ENCODE assay signal across 25 mouse cellular contexts in the genomic region with DNA sequence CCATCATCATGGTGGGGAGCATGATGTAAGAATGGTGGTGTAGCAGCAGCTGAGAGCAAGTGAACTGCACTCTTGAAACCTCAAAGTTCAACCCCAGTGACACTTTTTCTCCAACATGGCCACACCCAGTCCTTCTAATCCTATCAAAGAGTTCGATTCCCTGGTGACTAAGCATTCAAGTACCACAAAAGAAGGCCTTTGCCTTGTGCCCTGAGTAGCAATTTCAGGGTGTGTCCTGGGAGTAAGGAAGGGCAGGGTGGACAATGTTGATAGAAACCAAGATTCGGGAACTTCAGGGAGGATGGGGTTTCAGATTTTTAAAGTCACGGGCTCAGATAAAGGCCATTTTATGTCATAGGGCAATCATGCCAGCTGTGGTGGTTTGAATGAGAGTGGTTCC. TPM values are rescaled to one million over a fixed set of nuclear protein-coding genes. Genes with fewer than 3 reads are reported as not detected.
A peak's percentile ranks its signal among the peaks of the same experiment; 100 is the strongest.
DNase-seq lines count a peak whose midpoint lies in the region; ATAC-seq and TF ChIP-seq lines count a peak whose summit lies in the region.
"Had no signal": no experiment of that assay in that cellular context is flagged by ENCODE, and none has a peak within 500 bp of the region (broad histone marks: within the 10 kb centered on the region; RNA-seq: fewer than 3 reads in every experiment).

No protein-coding gene starts in this region.

- peaks cover 2 to 4% of the 10 kb centered on the region in 2 experiments; a peak in 3 of 4 replicates for H3K4me1 ChIP-seq in MEL (ENCODE audit: control insufficient read depth in 1 of 2, insufficient read depth in 2 of 2, low read length in 2 of 2)
- H3K4me1 ChIP-seq in forebrain, embryonic 15.5 days, result no peaks in the 10 kb centered on the region
- H3K4me1 ChIP-seq: forebrain, embryonic 10.5 days; forebrain, embryonic 13.5 days; hindbrain, embryonic 13.5 days had no signal

- no peak overlapping the region for H3K4me2 ChIP-seq in forebrain, embryonic 15.5 days (replicated peaks)
- H3K4me2 ChIP-seq: forebrain, embryonic 13.5 days; heart, embryonic 11.5 days; hindbrain, embryonic 13.5 days had no signal

- H3K79me2 ChIP-seq in MEL (ENCODE audit: control insufficient read depth, insufficient read depth, low read length, poor library complexity), result no peaks in the 10 kb centered on the region

- peaks cover 0 to 8% of the 10 kb centered on the region in 2 experiments; a peak in 3 of 4 replicates for H3K27me3 ChIP-seq in MEL (ENCODE audit: control insufficient read depth in 1 of 2, insufficient read depth in 2 of 2, low read length in 2 of 2)
- no peaks in the 10 kb centered on the region for H3K27me3 ChIP-seq in forebrain, embryonic 15.5 days
- H3K27me3 ChIP-seq: forebrain, embryonic 13.5 days; hindbrain, embryonic 13.5 days; Patski had no signal

- TF ChIP-seq POLR2A in MEL (IDR thresholded peaks at IDR 0.05; ENCODE audit: control insufficient read depth in 1 of 2, insufficient read depth in 1 of 2, low read depth in 1 of 2, low read length in 2 of 2, poor library complexity in 1 of 2), result no peak

- ATAC-seq in monocyte, adult 5-6 weeks (replicated peaks; ENCODE audit: insufficient number of reproducible peaks, low FRiP score, low TSS enrichment, poor library complexity, severe bottlenecking), result 0 out of 2 replicates have a peak, but pooled peaks have one; percentile 18
- no peak for ATAC-seq in forebrain, embryonic 15.5 days (replicated peaks)
- ATAC-seq: activated CD4-positive, CD25-positive, alpha-beta regulatory T cell, adult 4 months; CD4-positive, CD25-positive, alpha-beta regulatory T cell, adult 4 months; forebrain, embryonic 13.5 days; forebrain, postnatal 0 days; hindbrain, embryonic 16.5 days; intestine, embryonic 16.5 days; Patski had no signal

- H3K27ac ChIP-seq in MEL (ENCODE audit: control insufficient read depth, low read depth, low read length), result no peak overlapping the region
- H3K27ac ChIP-seq in forebrain, embryonic 15.5 days (replicated peaks), result no peak overlapping the region
- H3K27ac ChIP-seq: forebrain, embryonic 10.5 days; forebrain, embryonic 13.5 days; heart, adult 2 months; hindbrain, embryonic 13.5 days had no signal

- H3K9ac ChIP-seq in MEL (ENCODE audit: control insufficient read depth, low read depth, low read length, poor library complexity, severe bottlenecking), result no peak overlapping the region
- H3K9ac ChIP-seq in forebrain, embryonic 15.5 days (replicated peaks), result no peak overlapping the region
- H3K9ac ChIP-seq: forebrain, embryonic 13.5 days; forebrain, postnatal 0 days; hindbrain, embryonic 13.5 days had no signal

- H3K4me3 ChIP-seq in MEL (ENCODE audit: control insufficient read depth in 1 of 2, insufficient read depth in 1 of 2, low read depth in 2 of 2, low read length in 2 of 2), result no peak overlapping the region
- H3K4me3 ChIP-seq in forebrain, embryonic 15.5 days, result no peak overlapping the region
- H3K4me3 ChIP-seq: forebrain, embryonic 10.5 days; forebrain, embryonic 13.5 days; heart, adult 2 months; hindbrain, embryonic 13.5 days had no signal

- TF ChIP-seq RAD21 in MEL (IDR thresholded peaks at IDR 0.05; ENCODE audit: low read depth, low read length), result no peak

- TF ChIP-seq EP300 in MEL (IDR thresholded peaks at IDR 0.05; ENCODE audit: low read depth in 1 of 2, low read length in 2 of 2), result no peak

- no peaks in the 10 kb centered on the region for H3K36me3 ChIP-seq in MEL (ENCODE audit: control insufficient read depth in 1 of 2, insufficient read depth in 2 of 2, low read length in 2 of 2)
- no peaks in the 10 kb centered on the region for H3K36me3 ChIP-seq in forebrain, embryonic 15.5 days
- H3K36me3 ChIP-seq: forebrain, embryonic 10.5 days; hindbrain, embryonic 13.5 days had no signal

- TF ChIP-seq CTCF in MEL (IDR thresholded peaks at IDR 0.05 in 2 of 3, conservative IDR thresholded peaks at IDR 0.05 in 1 of 3; ENCODE audit: control insufficient read depth in 1 of 3, insufficient read depth in 1 of 3, low read depth in 2 of 3, low read length in 3 of 3, poor library complexity in 1 of 3, severe bottlenecking in 1 of 3), result no peak

- WGBS in forebrain, embryonic 15.5 days, result 71% methylated on average over 3 of the region's 3 CpGs

- no peaks in the 10 kb centered on the region for H3K9me3 ChIP-seq in MEL (replicated peaks; ENCODE audit: insufficient read depth, low read length)
- no peaks in the 10 kb centered on the region for H3K9me3 ChIP-seq in forebrain, embryonic 15.5 days
- H3K9me3 ChIP-seq: forebrain, embryonic 10.5 days; forebrain, embryonic 13.5 days; hindbrain, embryonic 13.5 days had no signal

- DNase-seq in 3134 (ENCODE audit: extremely low read depth, insufficient read length, low spot score) (peak; percentile 30), 3T3-L1 (ENCODE audit: low read depth, low spot score) (peak; percentile 52), MEL (ENCODE audit: low read depth, low spot score) (peak; percentile 23)
- DNase-seq in cerebellum, adult 9-10 months, result no peak
- DNase-seq in thymus, postnatal 0 days (ENCODE audit: low spot score), result no peak
- DNase-seq: adrenal gland, adult 8-10 months; adrenal gland, postnatal 25 days; cerebellum, adult 11-12 months; cerebellum, adult 8-10 months; cerebellum, postnatal 14 days; forebrain, postnatal 0 days; gastrocnemius, postnatal 25 days; heart, adult 2 months; kidney, adult 2 months had no signal

TF ChIP-seq in MEL, 35 proteins besides CTCF, POLR2A, EP300 and RAD21:
- TF ChIP-seq JUND (IDR thresholded peaks at IDR 0.05; ENCODE audit: low read depth, low read length) (no peak), ZC3H11A (IDR thresholded peaks at IDR 0.05; ENCODE audit: low read depth, low read length) (no peak), UBTF (IDR thresholded peaks at IDR 0.05; ENCODE audit: borderline replicate concordance, insufficient read depth, low read depth, low read length) (no peak), MEF2A (IDR thresholded peaks at IDR 0.05; ENCODE audit: extremely low read depth, insufficient replicate concordance, low read depth, low read length, poor library complexity, severe bottlenecking) (no peak), HCFC1 (IDR thresholded peaks at IDR 0.05; ENCODE audit: low read depth, low read length) (no peak), NRF1 (IDR thresholded peaks at IDR 0.05; ENCODE audit: insufficient read depth, low read depth, low read length, poor library complexity, severe bottlenecking) (no peak), ZMIZ1 (IDR thresholded peaks at IDR 0.05; ENCODE audit: low read depth, low read length) (no peak), NELFE (IDR thresholded peaks at IDR 0.05; ENCODE audit: low read depth, low read length) (no peak), TBP (IDR thresholded peaks at IDR 0.05; ENCODE audit: low read depth, low read length) (no peak), MYC (IDR thresholded peaks at IDR 0.05; ENCODE audit: low read depth, low read length) (no peak), POLR2AphosphoS2 (IDR thresholded peaks at IDR 0.05; ENCODE audit: low read length) (no peak), E2F4 (IDR thresholded peaks at IDR 0.05; ENCODE audit: borderline replicate concordance, low read depth, low read length) (no peak), ZKSCAN1 (IDR thresholded peaks at IDR 0.05; ENCODE audit: low read depth, low read length) (no peak), POLR2AphosphoS5 (IDR thresholded peaks at IDR 0.05; ENCODE audit: borderline replicate concordance, low read depth, low read length) (no peak), BHLHE40 (IDR thresholded peaks at IDR 0.05; ENCODE audit: borderline replicate concordance, low read depth, low read length) (no peak), GABPA (IDR thresholded peaks at IDR 0.05; ENCODE audit: low read depth, low read length) (no peak), ELF1 (IDR thresholded peaks at IDR 0.05; ENCODE audit: low read depth, low read length) (no peak), SIN3A (IDR thresholded peaks at IDR 0.05; ENCODE audit: low read length) (no peak), TAL1 (IDR thresholded peaks at IDR 0.05; ENCODE audit: low read length) (no peak)

RNA-seq across cellular contexts. Expression of a gene that starts 38.3 kb away (rescaled TPM):
- total RNA-seq in MEL (2012; rRNA removed), result 10.2 and 11.8 TPM in 2 replicates
- polyA plus RNA-seq in MEL (2012; ENCODE audit: insufficient read depth in 1 of 2, insufficient read length in 2 of 2, low read depth in 1 of 2, low replicate concordance in 2 of 2, missing spikeins in 1 of 2), result 10 to 100 TPM in 1 of 2 experiments, not detected in 1; 12.5 TPM
- total RNA-seq in monocyte, adult 5-6 weeks (2017), result 5.3 to 12.8 TPM (median 8.5 TPM) in 3 replicates
- 10.2 and 10.9 TPM in 2 replicates for polyA plus RNA-seq in forebrain, embryonic 15.5 days (2015; fragmentation: Nextera tagmentation; extraction: Ambion mirVana)
- 12.6 and 12.8 TPM in 2 replicates for polyA plus RNA-seq in thymus, postnatal 0 days (2015; fragmentation: Nextera tagmentation; extraction: Ambion mirVana)

RNA-seq across cellular contexts. Expression of a gene that starts 50.4 kb away (rescaled TPM):
- total RNA-seq in MEL (2012; rRNA removed), result 4.2 and 4.7 TPM in 2 replicates
- polyA plus RNA-seq in MEL (2012; ENCODE audit: insufficient read depth in 1 of 2, insufficient read length in 2 of 2, low read depth in 1 of 2, low replicate concordance in 2 of 2, missing spikeins in 1 of 2), result 1 to 10 TPM in 1 of 2 experiments, not detected in 1; 6.9 TPM
- total RNA-seq in monocyte, adult 5-6 weeks (2017), result 1.5 to 3.7 TPM (median 3.6 TPM) in 3 replicates
- 0.84 and 1.2 TPM in 2 replicates for polyA plus RNA-seq in forebrain, embryonic 15.5 days (2015; fragmentation: Nextera tagmentation; extraction: Ambion mirVana)
- 0.90 and 1.1 TPM in 2 replicates for polyA plus RNA-seq in thymus, postnatal 0 days (2015; fragmentation: Nextera tagmentation; extraction: Ambion mirVana)

Comparison
In these comparisons a context has a peak if more than half of its experiments do, and no peak if none do; other contexts are left out.
1. DNase-seq: peak in 3134 (single experiment), 3T3-L1 (single experiment) and MEL (single experiment); none in cerebellum, adult 9-10 months (single experiment) and thymus, postnatal 0 days (single experiment).